Mouse (Mus musculus): ENCODE results near the gene Bloc1s5. TPM values are rescaled to one million over a fixed set of nuclear protein-coding genes. Genes with fewer than 3 reads are reported as not detected.
"Not testable (repeated sequence)": the region's sequence is repeated elsewhere in the genome, so short reads cannot be mapped to it uniquely, and the experiment has no call there.

Gene Bloc1s5
- 26.8 and 27.1 TPM in 2 replicates for polyA plus RNA-seq (2016; fragmentation: Nextera tagmentation; extraction: Ambion mirVana)

- peak within 1 kb of the TSS; percentile 73 for H3K4me3 ChIP-seq (replicated peaks)
- peak; percentile 95 for ATAC-seq (ENCODE audit: insufficient number of reproducible peaks, insufficient read depth, low FRiP score, low TSS enrichment, low read depth)
- no peaks in the 10 kb centered on the region for H3K9me3 ChIP-seq
- peaks cover 7% of the 10 kb centered on the region; the same call in 1 of the 2 replicates for H3K36me3 ChIP-seq
- peaks cover 11% of the 10 kb centered on the region for H3K4me1 ChIP-seq (replicated peaks)
- peak within 1 kb of the TSS; percentile 59; the same call in 1 of the 2 replicates for H3K27ac ChIP-seq
- peak within 1 kb of the TSS; percentile 69 for H3K4me2 ChIP-seq
- peak within 1 kb of the TSS; percentile 79 for H3K9ac ChIP-seq (replicated peaks)
- H3K27me3 ChIP-seq: no peaks in the 10 kb centered on the region
- under 1% methylated on average over 44 of the region's 44 CpGs for WGBS
Measured at GRCm38 (mm10) chr13:38634800-38635269, at the start of gene Bloc1s5. Bloc1s5 (minus strand) TSS chr13:38635109.

- H3K9me3 ChIP-seq: no peaks in the 10 kb centered on the region
- WGBS: 86% methylated on average over 9 of the region's 9 CpGs
- no peak for ATAC-seq (ENCODE audit: insufficient number of reproducible peaks, insufficient read depth, low FRiP score, low TSS enrichment, low read depth)
Measured at GRCm38 (mm10) chr13:38672336-38672735, 37.4 kb upstream of the Bloc1s5 start.

GRCm38 (mm10) chr13:38671451-38671850, 36.5 kb upstream of the Bloc1s5 start:
- H3K9me3 ChIP-seq; ATAC-seq (ENCODE audit: insufficient number of reproducible peaks, insufficient read depth, low FRiP score, low TSS enrichment, low read depth); H3K27me3 ChIP-seq; H3K27ac ChIP-seq; H3K36me3 ChIP-seq; H3K4me1 ChIP-seq (replicated peaks); H3K4me2 ChIP-seq; H3K9ac ChIP-seq (replicated peaks); H3K4me3 ChIP-seq (replicated peaks): not testable (repeated sequence)
- 82% methylated on average over 6 of the region's 6 CpGs for WGBS

More at GRCm38 (mm10) chr13:38672336-38672735, 37.4 kb upstream of the Bloc1s5 start:
- Histone ChIP-seq H3K4me2 (no peak overlapping the region), H3K9ac (replicated peaks) (no peak overlapping the region), H3K4me3 (replicated peaks) (no peak overlapping the region), H3K4me1 (replicated peaks) (no peaks in the 10 kb centered on the region), H3K27me3 (no peaks in the 10 kb centered on the region), H3K27ac (no peak overlapping the region), H3K36me3 (no peaks in the 10 kb centered on the region)

- H3K4me3 ChIP-seq (replicated peaks): no peak overlapping the region
Measured at GRCm38 (mm10) chr13:38670051-38670450, 35.1 kb upstream of the Bloc1s5 start.

GRCm38 (mm10) chr13:38668514-38668913, 33.6 kb upstream of the Bloc1s5 start:
- Histone ChIP-seq H3K4me2 (no peak overlapping the region), H3K27me3 (no peaks in the 10 kb centered on the region), H3K27ac (no peak overlapping the region), H3K9me3 (no peaks in the 10 kb centered on the region), H3K4me1 (replicated peaks) (no peaks in the 10 kb centered on the region), H3K36me3 (no peaks in the 10 kb centered on the region), H3K9ac (replicated peaks) (no peak overlapping the region), H3K4me3 (replicated peaks) (no peak overlapping the region)
- 29% methylated on average over 2 of the region's 2 CpGs for WGBS
- no peak for ATAC-seq (ENCODE audit: insufficient number of reproducible peaks, insufficient read depth, low FRiP score, low TSS enrichment, low read depth)

More at GRCm38 (mm10) chr13:38670051-38670450, 35.1 kb upstream of the Bloc1s5 start:
- H3K9ac ChIP-seq (replicated peaks): no peak overlapping the region
- no peak for ATAC-seq (ENCODE audit: insufficient number of reproducible peaks, insufficient read depth, low FRiP score, low TSS enrichment, low read depth)
- no peaks in the 10 kb centered on the region for H3K4me1 ChIP-seq (replicated peaks)
- H3K9me3 ChIP-seq: no peaks in the 10 kb centered on the region
- no peak overlapping the region for H3K27ac ChIP-seq
- H3K36me3 ChIP-seq: no peaks in the 10 kb centered on the region
- H3K4me2 ChIP-seq: no peak overlapping the region
- H3K27me3 ChIP-seq: no peaks in the 10 kb centered on the region

GRCm38 (mm10) chr13:38664753-38665152, 29.8 kb upstream of the Bloc1s5 start:
- Histone ChIP-seq H3K4me3 (replicated peaks) (no peak overlapping the region), H3K4me2 (no peak overlapping the region), H3K9me3 (no peaks in the 10 kb centered on the region), H3K36me3 (no peaks in the 10 kb centered on the region), H3K27me3 (no peaks in the 10 kb centered on the region), H3K27ac (no peak overlapping the region), H3K4me1 (replicated peaks) (no peaks in the 10 kb centered on the region), H3K9ac (replicated peaks) (no peak overlapping the region)
- WGBS: 67% methylated on average over 1 of the region's 1 CpGs
- no peak for ATAC-seq (ENCODE audit: insufficient number of reproducible peaks, insufficient read depth, low FRiP score, low TSS enrichment, low read depth)

- Histone ChIP-seq H3K36me3 (peaks cover 18% of the 10 kb centered on the region), H3K4me2 (no peak overlapping the region), H3K4me3 (replicated peaks) (no peak overlapping the region), H3K9ac (replicated peaks) (no peak overlapping the region), H3K27me3 (no peaks in the 10 kb centered on the region), H3K9me3 (no peaks in the 10 kb centered on the region), H3K4me1 (replicated peaks) (peaks cover 8% of the 10 kb centered on the region; the same call in 1 of the 2 replicates), H3K27ac (no peak overlapping the region)
- ATAC-seq (ENCODE audit: insufficient number of reproducible peaks, insufficient read depth, low FRiP score, low TSS enrichment, low read depth): no peak
- 88% methylated on average over 12 of the region's 12 CpGs for WGBS
Measured at GRCm38 (mm10) chr13:38659524-38660136, 24.7 kb upstream of the Bloc1s5 start.

GRCm38 (mm10) chr13:38658528-38659280, 23.8 kb upstream of the Bloc1s5 start, which contains the start of gene Eef1e1:
Eef1e1 (minus strand) TSS chr13:38659058.
- peak; percentile 98 for ATAC-seq (ENCODE audit: insufficient number of reproducible peaks, insufficient read depth, low FRiP score, low TSS enrichment, low read depth)
- H3K4me2 ChIP-seq: peak within 1 kb of the TSS; percentile 67
- H3K9ac ChIP-seq (replicated peaks): peak within 1 kb of the TSS; percentile 92
- under 1% methylated on average over 59 of the region's 59 CpGs for WGBS
- peaks cover 27% of the 10 kb centered on the region for H3K36me3 ChIP-seq
- H3K4me1 ChIP-seq (replicated peaks): peaks cover 8% of the 10 kb centered on the region; the same call in 1 of the 2 replicates
- peak within 1 kb of the TSS; percentile 90 for H3K27ac ChIP-seq
- no peaks in the 10 kb centered on the region for H3K27me3 ChIP-seq
- H3K9me3 ChIP-seq: no peaks in the 10 kb centered on the region
- peak within 1 kb of the TSS; percentile 91 for H3K4me3 ChIP-seq (replicated peaks)

- Histone ChIP-seq H3K4me1 (replicated peaks) (peaks cover 8% of the 10 kb centered on the region; the same call in 1 of the 2 replicates), H3K27me3 (no peaks in the 10 kb centered on the region), H3K9me3 (no peaks in the 10 kb centered on the region), H3K4me3 (replicated peaks) (peak overlapping the region; percentile 91), H3K27ac (no peak overlapping the region), H3K36me3 (peaks cover 36% of the 10 kb centered on the region), H3K9ac (replicated peaks) (peak overlapping the region; percentile 92), H3K4me2 (peak overlapping the region; percentile 67)
- no peak for ATAC-seq (ENCODE audit: insufficient number of reproducible peaks, insufficient read depth, low FRiP score, low TSS enrichment, low read depth)
- WGBS: 25% methylated on average over 4 of the region's 4 CpGs
Measured at GRCm38 (mm10) chr13:38657865-38658264, 23.0 kb upstream of the Bloc1s5 start.

- 91% methylated on average over 4 of the region's 4 CpGs for WGBS
Measured at GRCm38 (mm10) chr13:38650292-38650691, 15.4 kb upstream of the Bloc1s5 start.

GRCm38 (mm10) chr13:38649069-38649468, 14.2 kb upstream of the Bloc1s5 start:
- no peak for ATAC-seq (ENCODE audit: insufficient number of reproducible peaks, insufficient read depth, low FRiP score, low TSS enrichment, low read depth)
- H3K9me3 ChIP-seq: no peaks in the 10 kb centered on the region
- no peak overlapping the region for H3K4me2 ChIP-seq
- no peaks in the 10 kb centered on the region for H3K27me3 ChIP-seq
- WGBS: 92% methylated on average over 4 of the region's 4 CpGs
- H3K9ac ChIP-seq (replicated peaks): no peak overlapping the region
- peaks cover 95% of the 10 kb centered on the region for H3K36me3 ChIP-seq
- H3K27ac ChIP-seq: no peak overlapping the region
- H3K4me1 ChIP-seq (replicated peaks): no peaks in the 10 kb centered on the region
- H3K4me3 ChIP-seq (replicated peaks): no peak overlapping the region

More at GRCm38 (mm10) chr13:38650292-38650691, 15.4 kb upstream of the Bloc1s5 start:
- ATAC-seq (ENCODE audit: insufficient number of reproducible peaks, insufficient read depth, low FRiP score, low TSS enrichment, low read depth): no peak
- no peak overlapping the region for H3K4me2 ChIP-seq
- no peak overlapping the region for H3K27ac ChIP-seq
- H3K9me3 ChIP-seq: no peaks in the 10 kb centered on the region
- H3K27me3 ChIP-seq: no peaks in the 10 kb centered on the region
- H3K9ac ChIP-seq (replicated peaks): no peak overlapping the region
- H3K4me1 ChIP-seq (replicated peaks): no peaks in the 10 kb centered on the region
- no peak overlapping the region for H3K4me3 ChIP-seq (replicated peaks)
- H3K36me3 ChIP-seq: peaks cover 95% of the 10 kb centered on the region

Data from limb, embryonic 12.5 days (tissue).